Mouse (Mus musculus): Measurements from ENCODE around the gene Dmrta2.
A peak's percentile ranks its signal among the peaks of the same experiment; 100 is the strongest.

The Dmrta2 gene

GRCm38 (mm10) chr4:109979461-109980320, 1.8 kb downstream of the Dmrta2 start:
- no peak for DNase-seq

- DNase-seq = no peak
Measured at GRCm38 (mm10) chr4:109980321-109981082, 2.6 kb downstream of the Dmrta2 start.

- no peak for DNase-seq
Measured at GRCm38 (mm10) chr4:109981083-109981870, 3.4 kb downstream of the Dmrta2 start.

GRCm38 (mm10) chr4:109981871-109982680, 4.2 kb downstream of the Dmrta2 start:
- peak in 1 of 2 experiments; percentile 42 for DNase-seq

GRCm38 (mm10) chr4:109982681-109983265, 4.9 kb downstream of the Dmrta2 start:
- DNase-seq = no peak

- no peak for DNase-seq
Measured at GRCm38 (mm10) chr4:109983281-109984001, 5.6 kb downstream of the Dmrta2 start.

DNA sequence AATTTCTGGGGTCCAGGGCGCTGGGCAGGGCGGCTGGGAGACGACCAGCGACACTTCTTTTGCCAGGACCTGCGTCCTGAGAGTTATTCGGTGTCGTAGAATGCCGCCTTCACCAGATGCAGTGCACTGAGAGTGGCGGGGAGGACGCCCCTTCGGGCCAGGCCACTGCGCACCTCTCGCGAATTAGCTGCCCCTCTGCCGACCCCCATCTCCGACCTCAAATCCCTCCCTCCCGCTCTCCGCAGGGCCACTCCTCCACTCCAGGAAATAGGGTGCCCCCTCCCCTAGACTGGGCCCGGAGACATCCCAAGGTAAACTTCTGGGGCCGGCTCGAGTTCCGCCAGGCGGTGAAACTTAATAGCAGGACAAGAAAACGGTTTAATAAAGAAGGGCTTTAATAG, 6.2 kb downstream of the Dmrta2 start:
- no peak for DNase-seq

GRCm38 (mm10) chr4:109984496-109985423, 6.9 kb downstream of the Dmrta2 start:
- DNase-seq = no peak

DNA sequence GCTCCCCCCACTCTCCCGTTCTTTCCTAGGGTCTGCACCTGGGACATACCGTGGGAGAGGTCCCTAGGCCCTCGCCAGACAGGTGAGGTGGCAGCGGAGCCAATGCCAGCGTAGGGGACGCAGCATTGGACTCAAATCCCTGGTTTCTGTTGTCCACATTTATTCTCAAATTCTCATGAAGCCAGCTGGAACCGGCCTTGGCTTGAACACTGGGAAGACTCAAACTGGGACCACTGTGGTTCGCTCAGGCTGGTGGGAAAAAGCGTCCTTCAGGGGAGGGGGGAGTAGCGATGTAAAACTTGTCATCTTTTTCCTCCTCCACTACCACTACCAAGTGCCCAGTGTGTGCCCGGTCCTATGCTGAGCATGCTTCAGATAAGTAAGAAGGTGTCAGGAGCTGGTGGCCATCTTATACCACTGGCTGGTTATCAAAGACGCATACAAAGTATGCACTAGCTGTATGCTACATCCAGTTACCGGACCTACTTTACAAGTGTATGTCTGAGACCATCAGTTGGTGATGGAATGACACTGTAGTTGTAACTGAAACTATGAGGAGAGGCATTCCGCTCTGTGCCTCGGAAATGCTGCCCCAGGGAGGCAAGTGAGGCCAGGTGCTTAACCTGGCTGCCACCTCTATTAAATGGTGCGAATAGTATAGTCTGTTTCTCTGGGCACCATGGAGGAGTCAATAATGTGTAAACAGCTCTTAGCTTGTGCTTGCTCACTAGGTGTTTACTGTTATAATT, 7.7 kb downstream of the Dmrta2 start:
- no peak for DNase-seq

GRCm38 (mm10) chr4:109986301-109986700, 8.4 kb downstream of the Dmrta2 start:
- DNase-seq = no peak

DNA sequence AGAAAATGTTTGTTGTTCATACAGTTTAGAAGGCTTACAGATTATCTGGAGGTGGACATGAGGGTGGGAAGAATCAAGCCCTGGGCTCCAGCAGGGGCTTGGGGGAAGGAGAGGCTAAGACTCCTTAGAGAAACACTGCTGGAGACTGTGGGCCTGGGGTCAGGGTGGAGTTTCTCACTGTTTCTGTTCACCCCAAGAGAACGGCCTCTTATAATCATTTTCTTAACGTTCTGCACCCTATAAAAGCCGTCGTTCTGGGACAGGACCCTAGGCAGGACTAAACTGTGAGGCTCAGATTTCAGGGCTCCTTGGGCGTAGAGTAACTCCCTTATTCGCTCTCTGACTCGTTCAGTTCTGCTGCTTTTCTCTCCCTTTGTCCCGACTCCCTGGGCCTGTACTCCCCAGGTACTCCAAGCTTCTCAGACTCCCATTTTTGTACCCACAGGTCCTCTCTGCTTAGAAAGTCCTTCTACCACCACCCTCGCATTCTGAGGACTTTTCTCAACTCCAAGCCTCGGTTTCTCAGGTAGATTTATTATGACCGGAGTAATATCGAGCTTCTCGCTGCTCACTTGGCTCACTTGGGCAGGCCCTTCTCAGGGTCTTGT, 9.0 kb downstream of the Dmrta2 start:
- no peak for DNase-seq

GRCm38 (mm10) chr4:109987560-109988362, 9.9 kb downstream of the Dmrta2 start:
- DNase-seq = no peak

- no peak for DNase-seq
Measured at GRCm38 (mm10) chr4:109988411-109988810, 10.6 kb downstream of the Dmrta2 start.

GRCm38 (mm10) chr4:109989213-109989612, 11.4 kb downstream of the Dmrta2 start:
- DNase-seq = no peak

- no peak for DNase-seq
Measured at GRCm38 (mm10) chr4:110006044-110006443, 28.2 kb downstream of the Dmrta2 start.

- no peak for DNase-seq
Measured at GRCm38 (mm10) chr4:110019145-110019544, 41.3 kb downstream of the Dmrta2 start.

GRCm38 (mm10) chr4:110020255-110020654, 42.4 kb downstream of the Dmrta2 start:
- DNase-seq = peak; percentile 68 to 84
